27 mouse cellular contexts compared by ENCODE assay signal in genomic region chr4:89679195-89679594, GRCm38 (mm10). TPM values are rescaled to one million over a fixed set of nuclear protein-coding genes. Genes with fewer than 3 reads are reported as not detected.
DNase-seq lines count a peak whose midpoint lies in the region; ATAC-seq and TF ChIP-seq lines count a peak whose summit lies in the region.
"Had no signal": no experiment of that assay in that cellular context is flagged by ENCODE, and none has a peak within 500 bp of the region (broad histone marks: within the 10 kb centered on the region; RNA-seq: fewer than 3 reads in every experiment).

Gene Dmrta1, plus strand, starts transcription at chr4:89679436.

- H3K4me2 ChIP-seq in midbrain, embryonic 12.5 days (replicated peaks), result no peak within 1 kb of the TSS
- H3K4me2 ChIP-seq: hindbrain, embryonic 15.5 days; limb, embryonic 13.5 days; liver, embryonic 12.5 days; stomach, embryonic 15.5 days had no signal

- ATAC-seq in midbrain, embryonic 12.5 days (ENCODE audit: low FRiP score, low read depth), result peak; percentile 58; the same call in 1 of the 2 replicates
- ATAC-seq: intestine, embryonic 16.5 days; liver, embryonic 12.5 days had no signal

- no peaks in the 10 kb centered on the region for H3K4me1 ChIP-seq in testis, adult 2 months (ENCODE audit: control insufficient read depth, insufficient read depth, low read length)
- peaks cover 22% of the 10 kb centered on the region for H3K4me1 ChIP-seq in midbrain, embryonic 12.5 days
- H3K4me1 ChIP-seq: heart, embryonic 10.5 days; hindbrain, embryonic 15.5 days; limb, embryonic 13.5 days; liver, embryonic 12.5 days; stomach, embryonic 15.5 days had no signal

- no peaks in the 10 kb centered on the region for H3K36me3 ChIP-seq in testis, adult 2 months (ENCODE audit: control insufficient read depth, insufficient read depth, low read length)
- no peaks in the 10 kb centered on the region for H3K36me3 ChIP-seq in midbrain, embryonic 12.5 days
- H3K36me3 ChIP-seq: heart, embryonic 10.5 days; hindbrain, embryonic 15.5 days; limb, embryonic 13.5 days; liver, embryonic 12.5 days; stomach, embryonic 15.5 days had no signal

- H3K9ac ChIP-seq in midbrain, embryonic 12.5 days (replicated peaks), result no peak within 1 kb of the TSS
- H3K9ac ChIP-seq: hindbrain, embryonic 15.5 days; limb, embryonic 13.5 days; liver, embryonic 12.5 days; stomach, embryonic 15.5 days had no signal

- peak within 1 kb of the TSS; percentile 65 for H3K27ac ChIP-seq in testis, adult 2 months (ENCODE audit: control insufficient read depth, insufficient read depth, low read depth, low read length)
- no peak within 1 kb of the TSS for H3K27ac ChIP-seq in midbrain, embryonic 12.5 days (replicated peaks)
- H3K27ac ChIP-seq in gastrocnemius, adult 2 months, result no peak within 1 kb of the TSS
- H3K27ac ChIP-seq: heart, embryonic 10.5 days; hindbrain, embryonic 15.5 days; limb, embryonic 13.5 days; liver, embryonic 12.5 days; stomach, embryonic 15.5 days had no signal

- 41% methylated on average over 5 of the region's 5 CpGs for WGBS in midbrain, embryonic 12.5 days

- H3K9me3 ChIP-seq in midbrain, embryonic 12.5 days, result no peaks in the 10 kb centered on the region
- H3K9me3 ChIP-seq: heart, embryonic 10.5 days; hindbrain, embryonic 15.5 days; limb, embryonic 13.5 days; liver, embryonic 12.5 days; stomach, embryonic 15.5 days had no signal

- intact Hi-C loops in gastrocnemius, adult 2 months (cut with DNase I), result no loop called here

- peak; percentile 22 for DNase-seq in embryo, embryonic 11 days
- no peak for DNase-seq in embryo, embryonic 10 days (ENCODE audit: low spot score)
- DNase-seq in testis, postnatal 14 days (ENCODE audit: low spot score), result no peak
- DNase-seq in gastrocnemius, adult 2 months, result no peak
- no peak for DNase-seq in adrenal gland, postnatal 25 days
- DNase-seq: adrenal gland, postnatal 14 days; cerebellum, adult 9-11 months; heart, postnatal 4 days; kidney, postnatal 4 days; lung, adult 2 months; lung, postnatal 14 days; thymus, adult 2 months; thymus, postnatal 4 days had no signal

- TF ChIP-seq CTCF in testis, adult 2 months (IDR thresholded peaks at IDR 0.05; ENCODE audit: control insufficient read depth, insufficient read depth, insufficient replicate concordance, low read depth, low read length), result no peak
- TF ChIP-seq CTCF in gastrocnemius, adult 2 months (IDR thresholded peaks at IDR 0.05), result no peak

- no peaks in the 10 kb centered on the region for H3K27me3 ChIP-seq in testis, adult 2 months (ENCODE audit: control insufficient read depth, insufficient read depth, low read length)
- H3K27me3 ChIP-seq in midbrain, embryonic 12.5 days, result no peaks in the 10 kb centered on the region
- H3K27me3 ChIP-seq: hindbrain, embryonic 15.5 days; limb, embryonic 13.5 days; liver, embryonic 12.5 days; stomach, embryonic 15.5 days had no signal

- H3K4me3 ChIP-seq in testis, adult 2 months (ENCODE audit: control insufficient read depth, low read depth, low read length), result no peak within 1 kb of the TSS
- no peak within 1 kb of the TSS for H3K4me3 ChIP-seq in midbrain, embryonic 12.5 days
- no peak within 1 kb of the TSS for H3K4me3 ChIP-seq in gastrocnemius, adult 2 months
- H3K4me3 ChIP-seq: heart, embryonic 10.5 days; hindbrain, embryonic 15.5 days; limb, embryonic 13.5 days; liver, embryonic 12.5 days; stomach, embryonic 15.5 days had no signal

- TF ChIP-seq POLR2A in testis, adult 2 months (IDR thresholded peaks at IDR 0.05; ENCODE audit: control insufficient read depth, low read depth, low read length), result no peak

RNA-seq across cellular contexts. Expression of gene Dmrta1, which starts in this region (rescaled TPM):
- polyA plus RNA-seq in testis, adult 2 months (2012; rRNA removed), result 4.4 and 10.0 TPM in 2 replicates
- polyA plus RNA-seq in midbrain, embryonic 12.5 days (2016; fragmentation: Nextera tagmentation; extraction: Ambion mirVana), result 1.3 and 2.1 TPM in 2 replicates
- total RNA-seq in gastrocnemius, adult 2 months (2021), result not detected
- 0.58 and 0.71 TPM in 2 replicates for total RNA-seq in adrenal gland, postnatal 25 days (2021)
- total RNA-seq: common myeloid progenitor, adult 5-6 weeks; gastrocnemius, adult 18-20 months; gastrocnemius, postnatal 4 days; megakaryocyte progenitor cell, adult 5-6 weeks; monocyte, adult 5-6 weeks; neutrophil, adult 5-6 weeks had no signal
- polyA plus RNA-seq: liver, embryonic 12.5 days; lung, adult 2 months had no signal
